Mouse (Mus musculus) embryo, embryonic 10.5 days (tissue): Measurements from ENCODE around the gene Cdc42se2.

Source experiments
- DNase-seq: peaks from one replicate; pipeline ENCODE4 v3.0.0-alpha.2; 2015; ENCODE audit warnings: low spot score

Cdc42se2 gene

GRCm38 (mm10) chr11:54787488-54788474 is at the start of gene Cdc42se2:
Cdc42se2 (minus strand) TSS chr11:54787675.
- DNase-seq: peak; percentile 99

GRCm38 (mm10) chr11:54836106-54836505 is 48.6 kb upstream of the Cdc42se2 start:
- DNase-seq: no peak

- no peak for DNase-seq
Measured at GRCm38 (mm10) chr11:54834596-54834995, 47.1 kb upstream of the Cdc42se2 start.

GRCm38 (mm10) chr11:54833833-54834232 is 46.4 kb upstream of the Cdc42se2 start:
- DNase-seq: no peak

- no peak for DNase-seq
Measured at GRCm38 (mm10) chr11:54826819-54827218, 39.3 kb upstream of the Cdc42se2 start.

- DNase-seq: no peak
Measured at GRCm38 (mm10) chr11:54825774-54826173, 38.3 kb upstream of the Cdc42se2 start.

- DNase-seq: no peak
Measured at GRCm38 (mm10) chr11:54823467-54823866, 36.0 kb upstream of the Cdc42se2 start.

GRCm38 (mm10) chr11:54819489-54819888 is 32.0 kb upstream of the Cdc42se2 start:
- no peak for DNase-seq

- DNase-seq: no peak
Measured at GRCm38 (mm10) chr11:54817449-54817848, 30.0 kb upstream of the Cdc42se2 start.

GRCm38 (mm10) chr11:54815659-54816058 is 28.2 kb upstream of the Cdc42se2 start:
- no peak for DNase-seq

- DNase-seq: peak; percentile 86
Measured at GRCm38 (mm10) chr11:54812812-54813516, 25.5 kb upstream of the Cdc42se2 start.

GRCm38 (mm10) chr11:54812314-54812713 is 24.8 kb upstream of the Cdc42se2 start:
- DNase-seq: peak; percentile 44

- DNase-seq: no peak
Measured at GRCm38 (mm10) chr11:54811054-54811453, 23.6 kb upstream of the Cdc42se2 start.

- no peak for DNase-seq
Measured at GRCm38 (mm10) chr11:54809582-54809981, 22.1 kb upstream of the Cdc42se2 start.

- DNase-seq: no peak
Measured at GRCm38 (mm10) chr11:54808177-54808576, 20.7 kb upstream of the Cdc42se2 start.

GRCm38 (mm10) chr11:54807669-54808068 is 20.2 kb upstream of the Cdc42se2 start:
- DNase-seq: no peak

- DNase-seq: no peak
Measured at GRCm38 (mm10) chr11:54806891-54807290, 19.4 kb upstream of the Cdc42se2 start.

GRCm38 (mm10) chr11:54805196-54805595 is 17.7 kb upstream of the Cdc42se2 start:
- no peak for DNase-seq

- no peak for DNase-seq
Measured at GRCm38 (mm10) chr11:54802621-54803020, 15.1 kb upstream of the Cdc42se2 start.

- no peak for DNase-seq
Measured at GRCm38 (mm10) chr11:54801791-54802558, 14.5 kb upstream of the Cdc42se2 start.

GRCm38 (mm10) chr11:54796551-54796950 is 9.1 kb upstream of the Cdc42se2 start:
- no peak for DNase-seq

GRCm38 (mm10) chr11:54794678-54795077 is 7.2 kb upstream of the Cdc42se2 start:
- no peak for DNase-seq
